Mouse (Mus musculus): ENCODE data around the gene Kif17. TPM values are rescaled to one million over a fixed set of nuclear protein-coding genes. Genes with fewer than 3 reads are reported as not detected.
"Not testable (repeated sequence)": the region's sequence is repeated elsewhere in the genome, so short reads cannot be mapped to it uniquely, and the experiment has no call there.

The Kif17 gene
- total and polyA plus RNA-seq, 3 experiments = 0.16 TPM; not detected in 1

GRCm38 (mm10) chr4:138323753-138324152 lies 73.5 kb downstream of the Kif17 start:
- peaks cover 2% of the 10 kb centered on the region; the same call in 1 of the 2 replicates for H3K9me3 ChIP-seq (replicated peaks)
- DNase-seq (ENCODE audit: low spot score) (no peak), ATAC-seq (ENCODE audit: extremely low read depth, insufficient number of reproducible peaks, low FRiP score, poor library complexity, severe bottlenecking) (no peak)
- TF ChIP-seq CTCF (IDR thresholded peaks at IDR 0.05; ENCODE audit: low read depth, low read length) (no peak), GATA1 (IDR thresholded peaks at IDR 0.05; ENCODE audit: borderline replicate concordance, low read length) (no peak), TAL1 (conservative IDR thresholded peaks at IDR 0.05; ENCODE audit: low read depth, low read length) (no peak), POLR2AphosphoS5 (IDR thresholded peaks at IDR 0.05; ENCODE audit: insufficient replicate concordance, low read depth, low read length) (no peak), GATA2 (IDR thresholded peaks at IDR 0.05; ENCODE audit: borderline replicate concordance, low read depth, low read length) (no peak)
- H3K36me3 ChIP-seq (replicated peaks) = peaks cover 12% of the 10 kb centered on the region
- peaks cover 24% of the 10 kb centered on the region for H3K4me1 ChIP-seq (ENCODE audit: insufficient read depth, low read depth, low read length)
- peaks cover 5% of the 10 kb centered on the region for H3K27me3 ChIP-seq (ENCODE audit: insufficient read depth, low read length)
- no peak overlapping the region for H3K4me3 ChIP-seq (ENCODE audit: low read depth, low read length)

- TF ChIP-seq CTCF (IDR thresholded peaks at IDR 0.05; ENCODE audit: low read depth, low read length) (no peak), GATA2 (IDR thresholded peaks at IDR 0.05; ENCODE audit: borderline replicate concordance, low read depth, low read length) (no peak), POLR2AphosphoS5 (IDR thresholded peaks at IDR 0.05; ENCODE audit: insufficient replicate concordance, low read depth, low read length) (no peak), GATA1 (IDR thresholded peaks at IDR 0.05; ENCODE audit: borderline replicate concordance, low read length) (no peak), TAL1 (conservative IDR thresholded peaks at IDR 0.05; ENCODE audit: low read depth, low read length) (no peak)
- no peak for ATAC-seq (ENCODE audit: extremely low read depth, insufficient number of reproducible peaks, low FRiP score, poor library complexity, severe bottlenecking)
- no peak overlapping the region for H3K4me3 ChIP-seq (ENCODE audit: low read depth, low read length)
- H3K9me3 ChIP-seq (replicated peaks) = peaks cover 2% of the 10 kb centered on the region; the same call in 1 of the 2 replicates
- H3K4me1 ChIP-seq (ENCODE audit: insufficient read depth, low read depth, low read length) = peaks cover 17% of the 10 kb centered on the region
- peaks cover 5% of the 10 kb centered on the region for H3K27me3 ChIP-seq (ENCODE audit: insufficient read depth, low read length)
- H3K36me3 ChIP-seq (replicated peaks) = peaks cover 7% of the 10 kb centered on the region
- DNase-seq (ENCODE audit: low spot score) = no peak
These were observed 74.2 kb downstream of the Kif17 start for GRCm38 (mm10) chr4:138324451-138324850.

GRCm38 (mm10) chr4:138325466-138326076 lies 75.3 kb downstream of the Kif17 start:
- no peaks in the 10 kb centered on the region for H3K36me3 ChIP-seq (replicated peaks)
- H3K4me1 ChIP-seq (ENCODE audit: insufficient read depth, low read depth, low read length) = peaks cover 15% of the 10 kb centered on the region
- ATAC-seq (ENCODE audit: extremely low read depth, insufficient number of reproducible peaks, low FRiP score, poor library complexity, severe bottlenecking) = peak; percentile 98
- peak overlapping the region; percentile 83 for H3K4me3 ChIP-seq (ENCODE audit: low read depth, low read length)
- peaks cover 2% of the 10 kb centered on the region; the same call in 1 of the 2 replicates for H3K9me3 ChIP-seq (replicated peaks)
- H3K27me3 ChIP-seq (ENCODE audit: insufficient read depth, low read length) = peaks cover 5% of the 10 kb centered on the region
- no peak for TF ChIP-seq GATA2 (IDR thresholded peaks at IDR 0.05; ENCODE audit: borderline replicate concordance, low read depth, low read length)
- TF ChIP-seq CTCF (IDR thresholded peaks at IDR 0.05; ENCODE audit: low read depth, low read length) = no peak
- TF ChIP-seq TAL1 (conservative IDR thresholded peaks at IDR 0.05; ENCODE audit: low read depth, low read length) = no peak
- no peak for TF ChIP-seq POLR2AphosphoS5 (IDR thresholded peaks at IDR 0.05; ENCODE audit: insufficient replicate concordance, low read depth, low read length)
- TF ChIP-seq GATA1 (IDR thresholded peaks at IDR 0.05; ENCODE audit: borderline replicate concordance, low read length) = no peak
- peak; percentile 94 for DNase-seq (ENCODE audit: low spot score)

GRCm38 (mm10) chr4:138326077-138326695 lies 76.0 kb downstream of the Kif17 start, which contains the start of gene Pink1:
TSS of gene Pink1 (minus strand) at chr4:138326307.
- ATAC-seq (ENCODE audit: extremely low read depth, insufficient number of reproducible peaks, low FRiP score, poor library complexity, severe bottlenecking) (peak; percentile 47; the same call in 1 of the 2 replicates), DNase-seq (ENCODE audit: low spot score) (peak; percentile 88)
- TF ChIP-seq POLR2AphosphoS5 (IDR thresholded peaks at IDR 0.05; ENCODE audit: insufficient replicate concordance, low read depth, low read length) = no peak
- no peak for TF ChIP-seq GATA2 (IDR thresholded peaks at IDR 0.05; ENCODE audit: borderline replicate concordance, low read depth, low read length)
- no peak for TF ChIP-seq GATA1 (IDR thresholded peaks at IDR 0.05; ENCODE audit: borderline replicate concordance, low read length)
- TF ChIP-seq CTCF (IDR thresholded peaks at IDR 0.05; ENCODE audit: low read depth, low read length) = peak; percentile 90
- no peak for TF ChIP-seq TAL1 (conservative IDR thresholded peaks at IDR 0.05; ENCODE audit: low read depth, low read length)
- Histone ChIP-seq H3K36me3 (replicated peaks) (no peaks in the 10 kb centered on the region), H3K4me1 (ENCODE audit: insufficient read depth, low read depth, low read length) (peaks cover 10% of the 10 kb centered on the region), H3K4me3 (ENCODE audit: low read depth, low read length) (peak within 1 kb of the TSS; percentile 83), H3K27me3 (ENCODE audit: insufficient read depth, low read length) (peaks cover 9% of the 10 kb centered on the region), H3K9me3 (replicated peaks) (peaks cover 2% of the 10 kb centered on the region; the same call in 1 of the 2 replicates)

GRCm38 (mm10) chr4:138327155-138327554 lies 76.9 kb downstream of the Kif17 start:
- not testable (repeated sequence) for ATAC-seq (ENCODE audit: extremely low read depth, insufficient number of reproducible peaks, low FRiP score, poor library complexity, severe bottlenecking); H3K36me3 ChIP-seq (replicated peaks)

GRCm38 (mm10) chr4:138327891-138328470 lies 77.7 kb downstream of the Kif17 start:
- no peak for ATAC-seq (ENCODE audit: extremely low read depth, insufficient number of reproducible peaks, low FRiP score, poor library complexity, severe bottlenecking)
- H3K9me3 ChIP-seq (replicated peaks) = peaks cover 2% of the 10 kb centered on the region; the same call in 1 of the 2 replicates
- H3K4me1 ChIP-seq (ENCODE audit: insufficient read depth, low read depth, low read length) = peaks cover 10% of the 10 kb centered on the region
- TF ChIP-seq TAL1 (conservative IDR thresholded peaks at IDR 0.05; ENCODE audit: low read depth, low read length) (no peak), GATA2 (IDR thresholded peaks at IDR 0.05; ENCODE audit: borderline replicate concordance, low read depth, low read length) (no peak), GATA1 (IDR thresholded peaks at IDR 0.05; ENCODE audit: borderline replicate concordance, low read length) (no peak), POLR2AphosphoS5 (IDR thresholded peaks at IDR 0.05; ENCODE audit: insufficient replicate concordance, low read depth, low read length) (no peak), CTCF (IDR thresholded peaks at IDR 0.05; ENCODE audit: low read depth, low read length) (no peak)
- H3K4me3 ChIP-seq (ENCODE audit: low read depth, low read length) = no peak overlapping the region
- H3K36me3 ChIP-seq (replicated peaks) = no peaks in the 10 kb centered on the region
- peaks cover 13% of the 10 kb centered on the region for H3K27me3 ChIP-seq (ENCODE audit: insufficient read depth, low read length)
- no peak for DNase-seq (ENCODE audit: low spot score)

More at GRCm38 (mm10) chr4:138327155-138327554, 76.9 kb downstream of the Kif17 start:
- peaks cover 13% of the 10 kb centered on the region for H3K27me3 ChIP-seq (ENCODE audit: insufficient read depth, low read length)
- H3K9me3 ChIP-seq (replicated peaks); DNase-seq (ENCODE audit: low spot score); H3K4me3 ChIP-seq (ENCODE audit: low read depth, low read length): not testable (repeated sequence)
- peaks cover 10% of the 10 kb centered on the region for H3K4me1 ChIP-seq (ENCODE audit: insufficient read depth, low read depth, low read length)
